ENCODE assay signal across 26 mouse cellular contexts in the genomic region with DNA sequence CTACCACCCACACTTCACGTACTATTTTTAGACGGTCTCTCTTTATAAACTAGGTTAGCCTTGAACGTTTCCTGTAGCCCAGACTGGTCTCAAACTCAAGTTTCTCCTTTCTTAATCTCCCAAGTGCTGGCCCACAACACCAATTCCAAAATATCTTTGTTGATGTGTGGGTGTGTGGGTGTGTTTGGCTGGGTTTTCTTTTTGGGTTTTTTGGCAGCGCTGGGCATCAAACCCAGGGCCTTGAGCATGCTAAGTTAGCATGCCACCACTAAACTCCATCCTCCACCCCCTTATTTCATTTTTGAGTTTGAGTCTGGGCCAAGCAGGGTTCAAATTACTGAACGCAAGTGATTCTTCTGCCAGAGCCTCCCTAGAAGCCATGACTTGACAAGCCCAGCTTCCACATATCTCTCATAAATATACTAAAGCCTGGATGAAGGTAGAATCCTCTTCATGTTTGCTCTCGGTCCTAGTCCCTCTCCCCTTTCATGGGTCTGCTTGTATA. TPM values are rescaled to one million over a fixed set of nuclear protein-coding genes. Genes with fewer than 3 reads are reported as not detected.
DNase-seq lines count a peak whose midpoint lies in the region; TF ChIP-seq lines count a peak whose summit lies in the region.
"Had no signal": no experiment of that assay in that cellular context is flagged by ENCODE, and none has a peak within 500 bp of the region (broad histone marks: within the 10 kb centered on the region; RNA-seq: fewer than 3 reads in every experiment).

No protein-coding gene starts in this region.

- no peak overlapping the region for H3K4me3 ChIP-seq in thymus, adult 2 months (ENCODE audit: control insufficient read depth, insufficient read depth, low read length)
- H3K4me3 ChIP-seq: forebrain, embryonic 10.5 days; forebrain, embryonic 15.5 days; gastrocnemius, adult 2 months; heart, embryonic 13.5 days; intestine, embryonic 15.5 days; layer of hippocampus, adult 2 months; liver, embryonic 12.5 days; neural tube, embryonic 13.5 days had no signal

- TF ChIP-seq POLR2A in thymus, adult 2 months (IDR thresholded peaks at IDR 0.05; ENCODE audit: control insufficient read depth, extremely low read depth, insufficient read depth, low read length, poor library complexity) = no peak

- no peaks in the 10 kb centered on the region for H3K36me3 ChIP-seq in thymus, adult 2 months (ENCODE audit: control insufficient read depth, insufficient read depth, low read length)
- H3K36me3 ChIP-seq: forebrain, embryonic 10.5 days; forebrain, embryonic 15.5 days; G1E; heart, embryonic 13.5 days; intestine, embryonic 15.5 days; liver, embryonic 12.5 days; neural tube, embryonic 13.5 days had no signal

- peak overlapping the region; percentile 84 for H3K27ac ChIP-seq in thymus, adult 2 months (ENCODE audit: control insufficient read depth, insufficient read depth, low read length)
- H3K27ac ChIP-seq: forebrain, embryonic 10.5 days; forebrain, embryonic 15.5 days; gastrocnemius, adult 2 months; heart, embryonic 13.5 days; intestine, embryonic 15.5 days; layer of hippocampus, adult 2 months; liver, embryonic 12.5 days; neural tube, embryonic 13.5 days had no signal

- 54% methylated on average over 6 of the region's 6 CpGs for WGBS in thymus, adult 2 months

- TF ChIP-seq CTCF in thymus, adult 2 months (IDR thresholded peaks at IDR 0.05; ENCODE audit: borderline replicate concordance, control insufficient read depth, extremely low read depth, insufficient read depth, low read length, poor library complexity) = no peak

- peak; percentile 41 for DNase-seq in heart, adult 11 months
- DNase-seq in heart, adult 18-20 months = no peak
- DNase-seq in thymus, adult 2 months = no peak
- no peak for DNase-seq in thymus, postnatal 4 days
- DNase-seq in brain, adult 2 months (ENCODE audit: low read depth, low spot score) = peak; percentile 49
- DNase-seq in c-Kit-positive CD71-positive TER-119-positive erythroid progenitor cells, embryonic 14.5 days (ENCODE audit: low spot score) = no peak
- no peak for DNase-seq in adrenal gland, postnatal 4 days (ENCODE audit: low spot score in 2 of 2)
- DNase-seq: adrenal gland, postnatal 14 days; cerebellum, adult 9-10 months; cerebellum, postnatal 36 days; gastrocnemius, adult 2 months; gastrocnemius, postnatal 36 days; heart, postnatal 14 days; kidney, postnatal 36 days; liver, postnatal 0 days; right cerebral cortex, postnatal 14 days; thymus, postnatal 14 days had no signal

- H3K4me1 ChIP-seq in thymus, adult 2 months (replicated peaks; ENCODE audit: control insufficient read depth, insufficient read depth, low read length) = peaks cover 19% of the 10 kb centered on the region
- H3K4me1 ChIP-seq: forebrain, embryonic 10.5 days; forebrain, embryonic 15.5 days; intestine, embryonic 15.5 days; liver, embryonic 12.5 days; neural tube, embryonic 13.5 days had no signal

- no peaks in the 10 kb centered on the region for H3K27me3 ChIP-seq in thymus, adult 2 months (ENCODE audit: control insufficient read depth, insufficient read depth, low read length)
- H3K27me3 ChIP-seq: forebrain, embryonic 15.5 days; heart, embryonic 13.5 days; intestine, embryonic 15.5 days; liver, embryonic 12.5 days; neural tube, embryonic 13.5 days had no signal

RNA-seq across cellular contexts. Expression of gene Slc25a43, which starts 5.9 kb away (rescaled TPM):
- under 1 TPM in 1 of 2 experiments, not detected in 1; 0.26 TPM for total RNA-seq in heart, adult 18-20 months (2021)
- polyA plus RNA-seq in thymus, adult 2 months (2012; rRNA removed) = 1.6 and 2.2 TPM in 2 replicates
- total RNA-seq in adrenal gland, postnatal 4 days (2021) = 1 to 10 TPM; 1.6 to 2.1 TPM
- total RNA-seq: gastrocnemius, adult 2 months; left cerebral cortex, postnatal 4 days had no signal
- polyA plus RNA-seq: G1E had no signal

RNA-seq across cellular contexts. Expression of gene Slc25a5, which starts 46.1 kb away (rescaled TPM):
- total RNA-seq in heart, adult 18-20 months (2021) = 100 to 1,000 TPM; 369 to 422 TPM
- polyA plus RNA-seq in thymus, adult 2 months (2012; rRNA removed) = 920 and 977 TPM in 2 replicates
- 100 to 1,000 TPM; 427 to 429 TPM for total RNA-seq in adrenal gland, postnatal 4 days (2021)

Comparison
In these comparisons a context has a peak if more than half of its experiments do, and no peak if none do; other contexts are left out.
1. DNase-seq: peak in heart, adult 11 months (single experiment) and brain, adult 2 months (single experiment); none in heart, adult 18-20 months (0 of 2), thymus, adult 2 months (single experiment), thymus, postnatal 4 days (single experiment), c-Kit-positive CD71-positive TER-119-positive erythroid progenitor cells, embryonic 14.5 days (single experiment) and adrenal gland, postnatal 4 days (0 of 2).